Mouse (Mus musculus): ENCODE results near the gene Zmat3. TPM values are rescaled to one million over a fixed set of nuclear protein-coding genes. Genes with fewer than 3 reads are reported as not detected.

The Zmat3 gene
- 15.9 and 16.7 TPM in 2 replicates for total RNA-seq (2021)
- long read RNA-seq, experiment 1, full-length matches to known transcripts, result 4 of 8 reads
- long read RNA-seq, experiment 1, partial matches to known transcripts, result 0 of 8 reads
- long read RNA-seq, experiment 1, other reads (novel, unspliced or antisense), result 4 of 8 reads
- long read RNA-seq, experiment 2, full-length matches to known transcripts, result 4 of 6 reads
- long read RNA-seq, experiment 2, partial matches to known transcripts, result 0 of 6 reads
- long read RNA-seq, experiment 2, other reads (novel, unspliced or antisense), result 2 of 6 reads

- DNase-seq, result peak; percentile 91
These were observed at the start of gene Zmat3 for GRCm38 (mm10) chr3:32365546-32366245. Gene Zmat3 (minus strand): TSS chr3:32366014.

GRCm38 (mm10) chr3:32414381-32414780 is 48.6 kb upstream of the Zmat3 start:
- DNase-seq, result no peak

GRCm38 (mm10) chr3:32412502-32413044 is 46.8 kb upstream of the Zmat3 start:
- no peak for DNase-seq

GRCm38 (mm10) chr3:32408811-32409273 is 43.0 kb upstream of the Zmat3 start:
- DNase-seq, result no peak

- DNase-seq, result no peak
These were observed 41.0 kb upstream of the Zmat3 start for GRCm38 (mm10) chr3:32406804-32407203.

GRCm38 (mm10) chr3:32405699-32406098 is 39.9 kb upstream of the Zmat3 start:
- no peak for DNase-seq

GRCm38 (mm10) chr3:32402990-32403885 is 37.4 kb upstream of the Zmat3 start:
- peak; percentile 23 for DNase-seq

- DNase-seq, result no peak
These were observed 35.8 kb upstream of the Zmat3 start for GRCm38 (mm10) chr3:32401591-32401990.

GRCm38 (mm10) chr3:32399931-32400330 is 34.1 kb upstream of the Zmat3 start:
- peak; percentile 22 for DNase-seq

GRCm38 (mm10) chr3:32399381-32399780 is 33.6 kb upstream of the Zmat3 start:
- DNase-seq, result no peak

GRCm38 (mm10) chr3:32398623-32399022 is 32.8 kb upstream of the Zmat3 start:
- no peak for DNase-seq

GRCm38 (mm10) chr3:32398175-32398538 is 32.3 kb upstream of the Zmat3 start:
- DNase-seq, result no peak

- DNase-seq, result peak; percentile 77
These were observed 31.8 kb upstream of the Zmat3 start, which contains the start of gene Pik3ca for GRCm38 (mm10) chr3:32397461-32398174. Gene Pik3ca (plus strand): TSS chr3:32397671.

- DNase-seq, result peak; percentile 99
These were observed 31.1 kb upstream of the Zmat3 start for GRCm38 (mm10) chr3:32396794-32397460.

- peak; percentile 40 for DNase-seq
These were observed 30.1 kb upstream of the Zmat3 start for GRCm38 (mm10) chr3:32395771-32396551.

- DNase-seq, result no peak
These were observed 28.2 kb upstream of the Zmat3 start for GRCm38 (mm10) chr3:32393986-32394385.

- DNase-seq, result no peak
These were observed 27.0 kb upstream of the Zmat3 start for GRCm38 (mm10) chr3:32392841-32393240.

GRCm38 (mm10) chr3:32381556-32381955 is 15.7 kb upstream of the Zmat3 start:
- DNase-seq, result no peak

- peak; percentile 53 for DNase-seq
These were observed 14.1 kb upstream of the Zmat3 start for GRCm38 (mm10) chr3:32379891-32380290.

- no peak for DNase-seq
These were observed 7.4 kb upstream of the Zmat3 start for GRCm38 (mm10) chr3:32373236-32373635.

Data from adrenal gland, postnatal 14 days (tissue).